Mouse (Mus musculus) megakaryocyte-erythroid progenitor cell, adult 5 weeks (primary cell): ENCODE data around the gene Plekha6. TPM values are rescaled to one million over a fixed set of nuclear protein-coding genes. Genes with fewer than 3 reads are reported as not detected.

Experiments used
- polyA plus RNA-seq: library from polyadenylated mRNA; stranded (reverse); fragments of >175 nt; gene quantifications from 2 replicates; pipeline ENCODE4 v1.2.3, GENCODE M21; 2012

Plekha6 gene
- 5.2 and 11.5 TPM in 2 replicates for polyA plus RNA-seq

DNA sequence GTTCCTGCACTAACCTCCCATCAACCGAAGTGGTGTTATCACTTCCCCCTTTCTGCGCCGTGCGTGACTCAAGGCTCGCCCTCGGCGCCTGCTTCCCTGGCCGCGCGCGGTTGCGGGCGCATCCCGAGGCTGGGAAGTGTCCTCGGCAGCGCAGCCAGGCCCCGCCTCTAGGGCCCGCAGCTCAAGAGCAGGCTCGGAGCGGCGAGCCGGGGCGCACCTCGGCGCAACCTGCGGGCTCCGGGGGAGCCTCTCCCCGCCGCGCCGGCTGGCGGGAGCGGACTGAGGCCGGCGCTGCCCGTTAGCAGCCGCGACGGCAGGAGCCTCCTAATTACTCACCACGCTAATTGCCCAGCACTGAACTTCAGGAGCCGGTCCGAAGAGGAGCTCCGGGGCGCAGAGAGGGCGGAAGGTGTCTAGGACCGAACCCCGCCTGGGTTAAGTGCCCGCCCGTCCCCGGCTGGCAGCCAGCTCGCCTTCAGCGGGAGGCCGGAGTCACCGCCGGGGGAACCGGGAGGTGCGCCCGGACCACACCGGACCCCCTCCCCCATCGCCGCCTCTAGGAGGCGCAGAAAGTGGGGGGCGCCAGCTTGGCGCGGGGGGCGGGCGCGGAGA is at the start of gene Plekha6:
Plekha6 (plus strand) TSS at position 391 of the 612 bp plus-strand sequence.

DNA sequence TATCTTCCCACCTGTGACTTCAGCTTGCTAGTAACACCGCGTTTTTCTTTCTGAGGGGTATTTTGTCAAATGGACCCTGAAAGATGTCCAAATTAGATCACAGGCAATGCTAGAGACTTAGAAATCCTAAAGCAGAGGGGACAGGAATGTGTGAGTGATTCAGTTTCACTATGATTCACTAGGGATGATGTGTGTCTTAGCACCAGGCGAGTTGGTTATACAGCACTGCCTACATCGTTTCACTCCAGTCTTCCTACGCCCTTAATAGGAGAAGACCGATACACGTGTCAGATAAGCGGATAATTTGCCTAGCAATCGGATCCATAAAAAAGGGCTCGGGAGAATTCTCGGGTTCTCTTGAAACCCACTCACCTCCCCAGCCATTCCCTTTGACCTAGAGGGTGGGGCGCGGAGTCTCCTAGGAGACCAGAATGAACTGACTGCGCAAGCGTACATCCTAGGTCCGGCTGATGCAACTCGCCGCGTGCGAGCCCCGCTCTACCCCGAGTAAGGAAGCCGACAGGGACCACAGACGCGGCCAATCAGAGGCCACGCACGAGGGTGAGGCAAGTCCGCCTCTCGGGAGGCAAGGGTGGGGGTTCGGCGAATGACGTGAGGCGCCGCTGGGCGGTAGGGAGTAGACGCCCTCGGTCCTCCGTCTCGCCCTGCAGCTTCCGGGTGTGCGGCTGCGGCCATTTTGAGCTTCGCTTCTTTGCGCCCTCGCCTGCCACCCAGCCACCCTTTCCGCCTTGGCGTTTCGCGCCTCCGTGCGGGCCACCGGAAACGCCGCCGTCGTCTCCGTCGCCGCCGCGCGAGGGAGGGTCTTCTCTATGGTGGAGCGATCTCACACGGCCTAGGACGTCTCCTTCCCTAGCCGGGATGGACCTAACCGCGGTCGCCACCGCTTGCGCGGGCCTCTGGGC is 33.1 kb upstream of the Plekha6 start, which contains the start of gene Ppp1r15b:
Ppp1r15b (plus strand) TSS at position 506 of the 923 bp plus-strand sequence.

DNA sequence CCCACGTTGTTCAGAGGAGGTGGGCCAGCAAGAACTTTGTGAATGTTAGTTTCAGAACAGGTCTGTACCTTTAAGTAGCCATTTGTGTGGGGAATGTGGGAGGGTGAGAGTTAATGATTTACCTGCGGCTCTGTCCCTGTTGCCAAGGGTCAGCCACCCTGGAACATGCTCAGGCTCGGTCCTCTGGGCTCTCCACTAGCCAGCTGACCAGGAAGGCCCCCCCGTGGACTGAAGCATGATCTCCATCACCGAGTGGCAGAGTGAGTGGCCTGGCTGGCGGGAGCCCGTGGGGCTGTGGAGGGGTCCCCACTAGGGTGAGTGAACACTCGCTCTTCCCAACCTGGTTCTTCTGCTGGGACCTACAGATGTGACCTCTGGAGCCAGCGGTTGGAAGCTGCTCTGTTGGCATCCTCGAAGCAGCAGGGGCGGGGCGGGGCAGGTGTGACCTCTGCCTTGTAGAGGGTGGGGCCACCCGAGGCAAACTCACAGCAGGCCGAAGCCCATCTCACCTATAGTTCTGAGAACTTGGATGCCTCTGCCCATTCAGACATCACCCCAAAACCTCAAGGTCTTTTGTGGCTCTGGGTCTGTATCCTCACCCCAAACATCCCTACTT is 145.8 kb downstream of the Plekha6 start, which contains the start of gene Golt1a:
Golt1a (plus strand) TSS at position 149 of the 616 bp plus-strand sequence.

DNA sequence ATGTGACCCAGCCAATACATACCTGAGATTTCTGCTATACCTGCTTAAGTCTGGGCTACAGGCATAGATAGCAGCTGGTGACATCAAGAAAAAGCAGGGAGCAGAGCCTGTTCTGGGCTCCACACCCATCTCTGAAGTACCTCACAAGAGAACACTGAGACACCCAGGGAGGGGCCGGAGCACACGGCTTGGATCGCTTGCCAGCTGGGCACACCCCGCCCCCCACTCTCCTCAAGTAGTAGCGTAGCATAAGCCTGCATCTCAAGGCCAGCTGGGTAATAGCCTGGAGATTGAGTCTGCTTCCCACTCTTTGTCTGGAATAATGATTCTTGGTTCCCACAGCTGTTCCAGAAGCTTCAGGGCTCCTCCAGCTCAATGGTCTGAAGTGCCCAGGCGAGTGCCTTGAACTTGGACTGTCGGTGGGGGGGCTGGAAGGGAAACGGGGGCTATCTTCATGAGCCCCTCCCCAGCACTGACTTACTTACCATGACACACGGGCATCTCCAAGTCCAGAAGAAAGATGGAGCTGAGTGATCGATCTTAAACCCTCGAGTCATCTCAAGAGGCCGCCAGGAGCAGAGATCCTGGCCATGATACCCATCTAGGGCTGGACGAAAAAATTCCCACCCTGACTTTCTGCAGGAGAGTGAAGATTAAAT is 157.4 kb downstream of the Plekha6 start, which contains the start of gene Kiss1:
Kiss1 (plus strand) TSS at position 609 of the 659 bp plus-strand sequence.

DNA sequence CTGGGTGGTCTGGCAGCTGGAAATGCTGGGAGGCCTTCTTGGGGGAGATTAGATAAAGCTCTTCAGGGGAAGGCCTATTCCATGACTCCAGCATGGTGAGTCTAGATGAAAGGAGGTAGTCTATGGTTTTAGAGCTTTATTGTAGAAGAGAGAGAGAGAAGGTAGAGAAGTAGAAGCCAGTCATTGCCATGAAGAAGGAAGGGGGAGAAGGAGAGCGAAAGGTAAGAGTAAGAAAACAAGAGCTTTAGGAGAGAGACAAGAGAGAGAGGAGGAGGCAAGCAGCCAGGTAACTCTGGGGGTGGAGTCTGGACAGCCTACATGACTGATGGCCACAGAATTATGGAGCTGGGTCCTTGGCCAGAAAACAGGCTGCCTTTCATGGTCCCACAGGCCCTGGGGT is 186.2 kb downstream of the Plekha6 start, which contains the start of gene Ren1:
Ren1 (plus strand) TSS at position 301 of the 400 bp plus-strand sequence.

Other genes starting within 250 kb of the Plekha6 start
- 43.4 and 54.0 TPM in 2 replicates for gene Mdm4, start 133.6 kb upstream of the Plekha6 start, polyA plus RNA-seq
- 1.9 and 3.5 TPM in 2 replicates for gene Pik3c2b, start 118.5 kb upstream of the Plekha6 start, polyA plus RNA-seq
- 25.8 and 28.0 TPM in 2 replicates for gene Ppp1r15b, start 33.1 kb upstream of the Plekha6 start, polyA plus RNA-seq
- gene Golt1a, start 145.6 kb downstream of the Plekha6 start, polyA plus RNA-seq: not detected in 2 replicates
- not detected in 2 replicates for gene Kiss1, start 157.7 kb downstream of the Plekha6 start, polyA plus RNA-seq
- not detected in 2 replicates for gene Ren1, start 186.3 kb downstream of the Plekha6 start, polyA plus RNA-seq
- 0.11 TPM in 1 of 2 replicates, not detected in the other for gene Etnk2, start 199.4 kb downstream of the Plekha6 start, polyA plus RNA-seq